Mouse (Mus musculus) brain, embryonic 14.5 days (tissue): Measurements from ENCODE around the gene Haus4.

Source experiments
- CTCF ChIP-seq: fragments of 200-500 bp; IDR thresholded peaks from 2 replicates; pipeline ENCODE4 v1.5.1; 2012; ENCODE audit warnings: inconsistent platforms, mild to moderate bottlenecking, moderate library complexity, borderline replicate concordance; ENCODE audit not compliant: insufficient read depth, insufficient read length; ENCODE audit errors: extremely low read depth
- POLR2A ChIP-seq: fragments of 200-500 bp; IDR thresholded peaks from 2 replicates; pipeline ENCODE4 v1.6.1; 2012; ENCODE audit warnings: mild to moderate bottlenecking, inconsistent platforms, borderline replicate concordance; ENCODE audit not compliant: poor library complexity, insufficient read depth, insufficient read length, severe bottlenecking; ENCODE audit errors: extremely low read depth

GRCm38 (mm10) chr14:54553975-54554769, at the start of gene Haus4:
- TF ChIP-seq CTCF (peak; percentile 64; the same call in 1 of the 2 replicates), POLR2A (peak; percentile 83)
